Mouse (Mus musculus): ENCODE results near the gene Tvp23a.

Gene Tvp23a

GRCm38 (mm10) chr16:10394699-10395540, 52.2 kb downstream of the Tvp23a start, which contains the start of gene Tekt5:
Gene Tekt5, minus strand, starts transcription at chr16:10395490.
- DNase-seq (ENCODE audit: low spot score), result no peak

GRCm38 (mm10) chr16:10392587-10392986, 54.6 kb downstream of the Tvp23a start:
- DNase-seq (ENCODE audit: low spot score), result no peak

DNA sequence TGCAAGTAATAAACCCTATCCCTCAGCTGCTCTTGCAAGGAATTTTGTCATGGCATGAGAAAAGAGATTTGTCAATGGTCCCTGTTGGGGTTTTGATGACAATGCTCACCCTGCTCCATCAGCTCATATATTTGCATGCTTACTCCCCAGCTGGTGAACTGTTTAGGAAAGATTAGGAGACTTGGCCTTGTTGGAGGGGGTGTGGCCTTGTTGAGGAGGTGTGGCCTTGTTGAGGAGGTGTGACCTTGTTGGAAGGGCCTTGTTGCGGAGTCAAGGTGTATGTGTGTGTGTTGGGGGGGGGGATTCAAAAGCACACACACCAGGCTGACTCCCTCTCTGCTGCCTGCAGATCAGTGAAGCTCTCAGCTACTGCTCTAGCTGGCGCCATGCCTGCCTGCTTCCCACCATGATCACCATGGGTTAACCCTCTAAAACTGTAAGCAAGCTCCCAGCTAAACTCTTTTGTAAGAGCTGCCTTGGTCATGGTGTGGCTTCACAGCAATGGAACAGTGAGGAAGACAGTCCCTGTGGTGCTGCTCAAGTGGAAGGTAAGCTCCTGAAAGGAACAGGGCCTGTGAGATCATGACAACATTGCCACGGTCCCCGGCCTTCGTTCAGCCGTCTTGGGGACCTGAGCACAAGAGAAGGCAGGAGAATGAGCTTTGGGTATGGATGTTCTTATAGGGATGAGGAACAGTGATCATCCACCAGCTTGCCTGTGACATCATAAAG, 58.4 kb downstream of the Tvp23a start:
- DNase-seq (ENCODE audit: low spot score), result peak; percentile 30

- DNase-seq (ENCODE audit: low spot score), result no peak
Measured at GRCm38 (mm10) chr16:10385261-10385660, 61.9 kb downstream of the Tvp23a start.

- DNase-seq (ENCODE audit: low spot score), result no peak
Measured at GRCm38 (mm10) chr16:10384544-10384943, 62.6 kb downstream of the Tvp23a start.

- peak; percentile 85 for DNase-seq (ENCODE audit: low spot score)
Measured at GRCm38 (mm10) chr16:10384060-10384497, 63.1 kb downstream of the Tvp23a start.

DNA sequence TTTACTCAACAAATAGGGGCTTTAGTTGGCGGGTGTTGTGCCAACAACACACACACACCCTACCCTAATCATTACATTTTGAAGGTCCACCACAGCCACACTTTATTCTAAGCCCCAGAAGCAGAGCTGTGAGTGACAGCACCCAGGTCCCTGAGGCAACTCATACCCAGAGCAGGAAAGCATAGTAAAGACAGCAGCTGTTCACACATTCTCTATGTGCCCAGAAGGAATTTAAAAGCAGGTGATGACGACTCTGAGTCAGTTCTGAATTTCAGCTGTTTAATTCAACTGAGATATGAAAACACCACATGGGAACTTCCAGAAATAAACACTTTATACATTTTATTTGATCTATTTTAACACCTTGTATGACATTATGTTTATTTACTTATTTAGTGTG, 67.6 kb downstream of the Tvp23a start:
- DNase-seq (ENCODE audit: low spot score), result no peak

GRCm38 (mm10) chr16:10377286-10377685, 69.9 kb downstream of the Tvp23a start:
- no peak for DNase-seq (ENCODE audit: low spot score)

DNA sequence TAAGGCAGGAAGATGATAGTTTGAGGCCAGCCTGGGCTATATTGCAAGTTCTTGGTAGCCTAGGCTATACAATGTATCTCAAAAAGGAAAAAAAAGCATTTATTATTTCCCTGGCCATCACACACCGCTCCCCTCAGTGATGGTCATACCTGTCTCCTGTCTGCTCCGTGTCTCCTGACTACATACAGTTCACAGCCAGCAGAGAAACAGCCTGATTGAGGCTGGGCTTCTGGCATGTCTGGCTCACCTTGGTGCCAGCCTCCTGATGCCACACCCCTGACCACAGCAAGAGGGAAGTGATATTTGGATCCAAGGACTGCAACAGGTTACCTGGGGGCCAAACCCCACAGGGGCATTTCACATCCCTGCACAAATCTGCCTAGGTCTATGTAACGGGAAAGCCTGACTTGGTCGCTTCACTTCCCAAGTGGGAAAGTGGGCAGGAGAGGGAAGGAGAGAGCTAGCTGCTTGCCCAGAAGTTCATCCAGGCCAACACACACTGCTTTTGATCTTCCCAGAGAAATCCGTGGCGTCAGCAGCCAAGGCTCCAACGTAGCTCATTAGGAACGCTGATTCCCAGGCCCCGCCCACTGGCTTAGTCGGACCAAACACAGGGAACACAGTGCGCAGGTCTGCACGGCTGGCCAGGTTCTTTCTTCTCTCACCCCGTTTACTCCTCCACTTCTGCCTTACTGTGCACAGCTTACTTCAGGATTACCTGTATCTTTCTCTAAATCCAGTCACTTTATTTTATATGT, 72.7 kb downstream of the Tvp23a start:
- no peak for DNase-seq (ENCODE audit: low spot score)

GRCm38 (mm10) chr16:10372372-10372771, 74.8 kb downstream of the Tvp23a start:
- DNase-seq (ENCODE audit: low spot score), result no peak

Measured in c-Kit-positive CD71-positive TER-119-positive erythroid progenitor cells, embryonic 14.5 days (primary cell).